Mouse (Mus musculus): ENCODE measurements around the gene Rnf141.

DNA sequence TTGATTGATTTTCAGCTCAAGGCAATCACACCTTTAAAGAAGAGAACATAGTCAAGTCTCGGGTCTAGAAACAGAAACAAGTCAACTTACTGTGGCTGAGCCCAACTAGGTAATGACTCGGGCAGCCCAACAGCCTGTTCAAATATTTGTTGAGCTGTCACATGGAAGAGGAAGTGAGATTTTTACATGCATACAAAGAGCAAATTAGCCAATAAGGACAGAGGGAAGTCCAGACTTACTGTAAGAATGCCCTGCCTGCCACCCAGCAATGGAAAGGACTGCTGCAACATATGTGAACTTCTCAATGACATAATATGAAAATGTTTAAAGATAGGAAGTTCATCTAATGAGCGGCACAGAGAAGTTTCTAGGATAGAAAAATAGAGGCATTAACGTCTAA, 3.9 kb downstream of the Rnf141 start:
- TF ChIP-seq CTCF (IDR thresholded peaks at IDR 0.05) (no peak), EP300 (IDR thresholded peaks at IDR 0.05) (no peak)
